Mouse (Mus musculus) lung, postnatal 0 days (tissue): ENCODE results near the gene Atp6v1d. TPM values are rescaled to one million over a fixed set of nuclear protein-coding genes. Genes with fewer than 3 reads are reported as not detected.
A peak's percentile ranks its signal among the peaks of the same experiment; 100 is the strongest.

Experiments
- ATAC-seq: fragments of 200-750 bp; cut with Nextera tagmentation; 2 replicates; pipeline ENCODE4 v1.8.0; 2017; ENCODE audit warnings: moderate library complexity
- DNase-seq: peaks from one replicate; pipeline ENCODE4 v3.0.0-alpha.2; 2016; ENCODE audit warnings: low spot score
- H3K27ac ChIP-seq: fragments of 300-500 bp; sonication (generic); 2 replicates; pipeline ENCODE4 v1.5.1; 2014; ENCODE audit warnings: antibody characterized with exemption, mild to moderate bottlenecking, low read length, mixed read lengths
- H3K27me3 ChIP-seq: fragments of 300-500 bp; sonication (generic); replicated peaks from 2 replicates; pipeline ENCODE4 v1.6.1; 2014; ENCODE audit warnings: low read length, mixed read lengths; ENCODE audit not compliant: insufficient read depth
- H3K36me3 ChIP-seq: fragments of 300-500 bp; sonication (generic); 2 replicates; pipeline ENCODE4 v1.6.1; 2014; ENCODE audit warnings: low read length, mixed read lengths; ENCODE audit not compliant: insufficient read depth
- H3K4me1 ChIP-seq: fragments of 300-500 bp; sonication (generic); 2 replicates; pipeline ENCODE4 v1.6.1; 2014; ENCODE audit warnings: antibody characterized with exemption, low read depth, low read length, mixed read lengths; ENCODE audit not compliant: insufficient read depth
- H3K4me2 ChIP-seq: fragments of 300-500 bp; sonication (generic); replicated peaks from 2 replicates; pipeline ENCODE4 v1.6.1; 2014; ENCODE audit warnings: low read depth, mild to moderate bottlenecking, low read length, moderate library complexity, mixed read lengths
- H3K4me3 ChIP-seq: fragments of 300-500 bp; sonication (generic); 2 replicates; pipeline ENCODE4 v1.5.1; 2014; ENCODE audit warnings: low read depth, low read length
- H3K9ac ChIP-seq: fragments of 300-500 bp; sonication (generic); replicated peaks from 2 replicates; pipeline ENCODE4 v1.6.1; 2014; ENCODE audit warnings: low read depth, mild to moderate bottlenecking
- H3K9me3 ChIP-seq: fragments of 300-500 bp; sonication (generic); 2 replicates; pipeline ENCODE4 v1.6.1; 2016; ENCODE audit warnings: low read length, mixed read lengths
- CTCF ChIP-seq: IDR thresholded peaks from 2 replicates; pipeline ENCODE4 v1.5.1; 2016; ENCODE audit warnings: antibody characterized with exemption, mild to moderate bottlenecking
- EP300 ChIP-seq: IDR thresholded peaks from 2 replicates; pipeline ENCODE4 v1.6.1; 2016; ENCODE audit warnings: antibody characterized with exemption, mild to moderate bottlenecking, control low read depth
- WGBS: fragments of 180-500 bp; shearing (Covaris S2); extraction: QIAGEN DNeasy Blood & Tissue Kit; methylation state at CpG from one replicate; pipeline ENCODE4 v1.1.7; 2014; 5-methylcytosine and 5-hydroxymethylcytosine counted together
- polyA plus RNA-seq: library from polyadenylated mRNA; unstranded; fragments of >200 nt; fragmentation: Nextera tagmentation; extraction: Ambion mirVana; gene quantifications from 2 replicates; pipeline ENCODE4 v1.2.1, GENCODE M21; 2015

Atp6v1d gene
- polyA plus RNA-seq, 1 experiment from 2014 or later, result 64.4 TPM

- Histone ChIP-seq H3K4me3 (no peak overlapping the region), H3K4me2 (no peak overlapping the region), H3K4me1 (peaks cover 4% of the 10 kb centered on the region; the same call in 1 of the 2 replicates), H3K27ac (no peak overlapping the region), H3K9me3 (no peaks in the 10 kb centered on the region), H3K27me3 (no peaks in the 10 kb centered on the region), H3K36me3 (no peaks in the 10 kb centered on the region), H3K9ac (no peak overlapping the region)
- WGBS, result 79% methylated on average over 4 of the region's 4 CpGs
- ATAC-seq, result no peak
- DNase-seq, result no peak
- no peak for TF ChIP-seq CTCF
- no peak for TF ChIP-seq EP300
Observed at GRCm38 (mm10) chr12:78903313-78903712, 41.9 kb upstream of the Atp6v1d start.

- Histone ChIP-seq H3K27ac (no peak overlapping the region), H3K4me2 (no peak overlapping the region), H3K9ac (no peak overlapping the region), H3K4me1 (no peaks in the 10 kb centered on the region), H3K4me3 (no peak overlapping the region), H3K9me3 (no peaks in the 10 kb centered on the region), H3K27me3 (no peaks in the 10 kb centered on the region), H3K36me3 (no peaks in the 10 kb centered on the region)
- TF ChIP-seq EP300 (no peak), CTCF (no peak)
- ATAC-seq (no peak), DNase-seq (no peak)
- WGBS, result 79% methylated on average over 5 of the region's 5 CpGs
Observed at GRCm38 (mm10) chr12:78901467-78901866, 40.0 kb upstream of the Atp6v1d start.

GRCm38 (mm10) chr12:78897861-78898260 lies 36.4 kb upstream of the Atp6v1d start:
- 95% methylated on average over 1 of the region's 1 CpGs for WGBS
- ATAC-seq, result no peak
- TF ChIP-seq CTCF, result no peak
- TF ChIP-seq EP300, result no peak

GRCm38 (mm10) chr12:78891149-78891548 lies 29.7 kb upstream of the Atp6v1d start:
- H3K36me3 ChIP-seq, result peaks cover 1% of the 10 kb centered on the region; the same call in 1 of the 2 replicates
- no peak overlapping the region for H3K27ac ChIP-seq
- no peak for ATAC-seq
- no peaks in the 10 kb centered on the region for H3K27me3 ChIP-seq
- H3K4me1 ChIP-seq, result peaks cover 3% of the 10 kb centered on the region; the same call in 1 of the 2 replicates
- 85% methylated on average over 2 of the region's 2 CpGs for WGBS
- no peak overlapping the region for H3K9ac ChIP-seq
- no peak for DNase-seq
- no peak overlapping the region for H3K4me2 ChIP-seq
- TF ChIP-seq EP300, result no peak
- no peak for TF ChIP-seq CTCF
- no peak overlapping the region for H3K4me3 ChIP-seq
- no peaks in the 10 kb centered on the region for H3K9me3 ChIP-seq

More at GRCm38 (mm10) chr12:78897861-78898260, 36.4 kb upstream of the Atp6v1d start:
- H3K36me3 ChIP-seq, result no peaks in the 10 kb centered on the region
- H3K4me1 ChIP-seq, result no peaks in the 10 kb centered on the region
- no peak for DNase-seq
- H3K27me3 ChIP-seq, result no peaks in the 10 kb centered on the region
- H3K4me3 ChIP-seq, result no peak overlapping the region
- no peaks in the 10 kb centered on the region for H3K9me3 ChIP-seq
- no peak overlapping the region for H3K9ac ChIP-seq
- no peak overlapping the region for H3K27ac ChIP-seq
- H3K4me2 ChIP-seq, result no peak overlapping the region

- no peak overlapping the region for H3K4me3 ChIP-seq
- H3K9ac ChIP-seq, result no peak overlapping the region
- TF ChIP-seq EP300, result no peak
- TF ChIP-seq CTCF, result no peak
- H3K4me2 ChIP-seq, result no peak overlapping the region
- ATAC-seq, result no peak
- WGBS, result 52% methylated on average over 1 of the region's 1 CpGs
- H3K36me3 ChIP-seq, result peaks cover 5% of the 10 kb centered on the region; the same call in 1 of the 2 replicates
- peaks cover 3% of the 10 kb centered on the region; the same call in 1 of the 2 replicates for H3K4me1 ChIP-seq
- no peaks in the 10 kb centered on the region for H3K9me3 ChIP-seq
- DNase-seq, result no peak
- H3K27me3 ChIP-seq, result no peaks in the 10 kb centered on the region
- H3K27ac ChIP-seq, result no peak overlapping the region
Observed at GRCm38 (mm10) chr12:78890062-78890461, 28.6 kb upstream of the Atp6v1d start.

GRCm38 (mm10) chr12:78874581-78874980 lies 13.1 kb upstream of the Atp6v1d start:
- no peak for DNase-seq
- Histone ChIP-seq H3K4me3 (no peak overlapping the region), H3K36me3 (peaks cover 15% of the 10 kb centered on the region; the same call in 1 of the 2 replicates), H3K27me3 (no peaks in the 10 kb centered on the region), H3K4me1 (no peaks in the 10 kb centered on the region), H3K9ac (no peak overlapping the region), H3K27ac (no peak overlapping the region), H3K4me2 (no peak overlapping the region), H3K9me3 (no peaks in the 10 kb centered on the region)
- 96% methylated on average over 3 of the region's 3 CpGs for WGBS
- ATAC-seq, result no peak
- TF ChIP-seq CTCF (0 out of 2 replicates have a peak, but pooled peaks have one; percentile 6), EP300 (no peak)

GRCm38 (mm10) chr12:78868115-78868514 lies 6.7 kb upstream of the Atp6v1d start:
- no peak for ATAC-seq
- Histone ChIP-seq H3K4me2 (no peak overlapping the region), H3K27ac (no peak overlapping the region), H3K4me1 (no peaks in the 10 kb centered on the region), H3K27me3 (no peaks in the 10 kb centered on the region), H3K36me3 (0 out of 2 replicates have a peak, but pooled peaks cover 6% of the 10 kb centered on the region), H3K9me3 (no peaks in the 10 kb centered on the region), H3K9ac (no peak overlapping the region), H3K4me3 (no peak overlapping the region)
- DNase-seq, result peak; percentile 12
- 93% methylated on average over 1 of the region's 1 CpGs for WGBS
- TF ChIP-seq EP300, result no peak
- TF ChIP-seq CTCF, result no peak
